7 mouse cellular contexts compared by ENCODE assay signal in the genomic region with DNA sequence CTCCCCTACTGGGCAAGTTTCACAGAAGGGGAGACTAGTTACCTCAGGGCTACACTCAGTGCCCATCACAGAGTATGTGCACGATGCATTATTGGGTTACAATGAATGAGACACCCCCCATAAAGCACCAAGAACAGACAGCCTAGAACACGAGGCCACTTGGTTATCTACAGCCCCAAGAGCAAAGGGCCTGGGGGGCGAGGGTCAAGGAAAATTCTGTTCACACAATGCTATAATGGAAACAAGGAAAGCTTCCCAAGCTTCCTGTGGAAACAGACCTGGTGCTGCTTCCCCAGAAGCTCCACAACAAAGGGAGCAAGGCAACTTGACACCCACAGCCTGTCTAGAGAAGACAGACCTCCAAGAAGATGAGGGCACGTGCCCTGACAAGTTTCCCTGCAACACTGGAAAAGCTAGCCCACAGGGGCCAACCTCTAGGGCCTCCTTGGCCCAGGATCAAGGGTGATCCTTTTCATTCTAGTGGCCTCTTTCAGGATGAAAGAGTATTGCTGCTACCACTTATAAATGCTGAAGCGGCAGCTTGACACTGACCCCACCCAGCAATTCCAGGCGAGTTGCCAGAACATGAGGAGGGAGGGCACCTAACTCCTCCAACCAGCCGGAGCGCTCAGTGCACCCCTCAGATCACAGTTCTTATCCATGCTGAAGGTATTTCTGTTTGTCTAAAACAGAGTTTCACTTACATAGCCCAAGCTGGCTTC. TPM values are rescaled to one million over a fixed set of nuclear protein-coding genes. Genes with fewer than 3 reads are reported as not detected.
DNase-seq lines count a peak whose midpoint lies in the region; ATAC-seq and TF ChIP-seq lines count a peak whose summit lies in the region.

No protein-coding gene starts in this region.

- peaks cover 3 to 12% of the 10 kb centered on the region in 2 experiments; a peak in 3 of 4 replicates for H3K4me1 ChIP-seq in ES-E14 (ENCODE audit: control insufficient read depth in 2 of 2, insufficient read depth in 2 of 2, low read length in 2 of 2, poor library complexity in 1 of 2)
- peaks cover 19% of the 10 kb centered on the region for H3K4me1 ChIP-seq in heart, embryonic 11.5 days (ENCODE audit: control insufficient read depth, insufficient read depth, low read length)
- 0 out of 2 replicates have a peak, but pooled peaks cover 3% of the 10 kb centered on the region for H3K4me1 ChIP-seq in stomach, postnatal 0 days (replicated peaks; ENCODE audit: control insufficient read depth, insufficient read depth)

- 34% methylated on average over 8 of the region's 8 CpGs for WGBS in heart, embryonic 11.5 days (ENCODE audit: insufficient replicate concordance)
- whole genome bisulfite sequencing in stomach, postnatal 0 days: 27% methylated on average over 8 of the region's 8 CpGs

- H3K4me2 ChIP-seq in heart, embryonic 11.5 days: peak overlapping the region; percentile 48
- H3K4me2 ChIP-seq in stomach, postnatal 0 days (replicated peaks; ENCODE audit: low read depth): no peak overlapping the region

- no peak for TF ChIP-seq EP300 in stomach, postnatal 0 days (optimal IDR thresholded peaks at IDR 0.05)

- in situ Hi-C loops in ES-E14 (cut with MboI; ENCODE audit: low sequenced_read_pairs in 2 of 2, unreplicated experiment in 2 of 2): no loop called here

- DNase-seq in ES-E14 (ENCODE audit: low read depth, low spot score): no peak
- peak; percentile 62 for DNase-seq in Muller cell, postnatal 12 days (ENCODE audit: inconsistent ontology term)
- peak; percentile 52 to 65 for DNase-seq in cerebellum, postnatal 36 days
- peak; percentile 92 to 94 for DNase-seq in kidney, postnatal 25 days
- peak; percentile 96 for DNase-seq in lung, postnatal 10 days
- peak; percentile 93 for DNase-seq in stomach, postnatal 0 days (ENCODE audit: low spot score)

- 0 out of 2 replicates have a peak overlapping the region, but pooled peaks have one; percentile 22 for H3K27ac ChIP-seq in ES-E14 (ENCODE audit: insufficient read depth, low read depth, low read length, poor library complexity, severe bottlenecking)
- peak overlapping the region; percentile 78 for H3K27ac ChIP-seq in heart, embryonic 11.5 days (ENCODE audit: low read depth, low read length)
- peak overlapping the region; percentile 78 for H3K27ac ChIP-seq in stomach, postnatal 0 days (replicated peaks)

- no peaks in the 10 kb centered on the region for H3K9me3 ChIP-seq in ES-E14 (ENCODE audit: control insufficient read depth, insufficient read depth, low read depth, low read length)
- H3K9me3 ChIP-seq in heart, embryonic 11.5 days (replicated peaks; ENCODE audit: control insufficient read depth, low read length): no peaks in the 10 kb centered on the region
- no peaks in the 10 kb centered on the region for H3K9me3 ChIP-seq in stomach, postnatal 0 days (ENCODE audit: control insufficient read depth, low read length)

- H3K4me3 ChIP-seq in ES-E14 (ENCODE audit: insufficient read depth in 1 of 2, low read depth in 1 of 2, low read length in 2 of 2, poor library complexity in 1 of 2, severe bottlenecking in 1 of 2): no peak overlapping the region
- no peak overlapping the region for H3K4me3 ChIP-seq in heart, embryonic 11.5 days (ENCODE audit: low read depth, low read length)
- H3K4me3 ChIP-seq in stomach, postnatal 0 days (ENCODE audit: low read depth, low read length): no peak overlapping the region

- peak overlapping the region; percentile 14; the same call in 1 of the 2 replicates for H3K9ac ChIP-seq in ES-E14 (ENCODE audit: insufficient read depth, low read depth, low read length, poor library complexity, severe bottlenecking)
- peak overlapping the region; percentile 63 for H3K9ac ChIP-seq in heart, embryonic 11.5 days (ENCODE audit: low read depth, low read length)
- no peak overlapping the region for H3K9ac ChIP-seq in stomach, postnatal 0 days (ENCODE audit: low read length)

- no peak for TF ChIP-seq CTCF in stomach, postnatal 0 days (IDR thresholded peaks at IDR 0.05; ENCODE audit: low read depth)

- no peaks in the 10 kb centered on the region for H3K27me3 ChIP-seq in heart, embryonic 11.5 days (ENCODE audit: control insufficient read depth, insufficient read depth, low read length)
- H3K27me3 ChIP-seq in stomach, postnatal 0 days (ENCODE audit: control insufficient read depth, insufficient read depth, low read length): no peaks in the 10 kb centered on the region

- ATAC-seq in heart, embryonic 11.5 days (replicated peaks; ENCODE audit: insufficient number of reproducible peaks, low FRiP score, low TSS enrichment): 0 out of 2 replicates have a peak, but pooled peaks have one; percentile 50
- ATAC-seq in stomach, postnatal 0 days (ENCODE audit: low FRiP score, low TSS enrichment): peak; percentile 81

- H3K36me3 ChIP-seq in ES-E14 (ENCODE audit: control insufficient read depth, insufficient read depth, low read length, poor library complexity, severe bottlenecking): no peaks in the 10 kb centered on the region; the same call in 1 of the 2 replicates
- no peaks in the 10 kb centered on the region for H3K36me3 ChIP-seq in heart, embryonic 11.5 days (ENCODE audit: control insufficient read depth, insufficient read depth, low read length)
- no peaks in the 10 kb centered on the region for H3K36me3 ChIP-seq in stomach, postnatal 0 days (ENCODE audit: control insufficient read depth, insufficient read depth, low read length)

TF ChIP-seq in ES-E14, 5 proteins besides CTCF, POLR2A, EP300 and RAD21:
- TF ChIP-seq ZC3H11A (IDR thresholded peaks at IDR 0.05; ENCODE audit: borderline replicate concordance, low read depth, low read length) (no peak), MAFK (IDR thresholded peaks at IDR 0.05; ENCODE audit: insufficient read depth, low read depth, low read length) (peak; percentile 38; the same call in 1 of the 2 replicates)

RNA-seq across cellular contexts. Expression of a gene that starts 27.9 kb away (rescaled TPM):
- 12.9 and 13.7 TPM in 2 replicates for total RNA-seq in ES-E14 (2012; rRNA removed)
- polyA plus RNA-seq in heart, embryonic 11.5 days (2014; fragmentation: Nextera tagmentation; extraction: Ambion mirVana): 11.4 and 14.3 TPM in 2 replicates
- 7.1 TPM in 2 replicates for polyA plus RNA-seq in stomach, postnatal 0 days (2015; fragmentation: Nextera tagmentation; extraction: Ambion mirVana)

RNA-seq across cellular contexts. Expression of a gene that starts 28.3 kb away (rescaled TPM):
- total RNA-seq in ES-E14 (2012; rRNA removed): 0.13 and 0.26 TPM in 2 replicates
- polyA plus RNA-seq in heart, embryonic 11.5 days (2014; fragmentation: Nextera tagmentation; extraction: Ambion mirVana): 0.07 and 0.13 TPM in 2 replicates
- not detected in 2 replicates for polyA plus RNA-seq in stomach, postnatal 0 days (2015; fragmentation: Nextera tagmentation; extraction: Ambion mirVana)

RNA-seq across cellular contexts. Expression of a gene that starts 40.8 kb away (rescaled TPM):
- 9.3 and 11.0 TPM in 2 replicates for total RNA-seq in ES-E14 (2012; rRNA removed)
- polyA plus RNA-seq in heart, embryonic 11.5 days (2014; fragmentation: Nextera tagmentation; extraction: Ambion mirVana): 8.0 and 10.9 TPM in 2 replicates
- polyA plus RNA-seq in stomach, postnatal 0 days (2015; fragmentation: Nextera tagmentation; extraction: Ambion mirVana): 14.5 and 16.9 TPM in 2 replicates

RNA-seq across cellular contexts. Expression of a gene that starts 53.8 kb away (rescaled TPM):
- 82.2 and 127 TPM in 2 replicates for total RNA-seq in ES-E14 (2012; rRNA removed)
- 45.7 and 47.9 TPM in 2 replicates for polyA plus RNA-seq in heart, embryonic 11.5 days (2014; fragmentation: Nextera tagmentation; extraction: Ambion mirVana)
- 14.2 and 15.1 TPM in 2 replicates for polyA plus RNA-seq in stomach, postnatal 0 days (2015; fragmentation: Nextera tagmentation; extraction: Ambion mirVana)

RNA-seq across cellular contexts. Expression of a gene that starts 55.7 kb away (rescaled TPM):
- total RNA-seq in ES-E14 (2012; rRNA removed): 31.5 and 52.5 TPM in 2 replicates
- polyA plus RNA-seq in heart, embryonic 11.5 days (2014; fragmentation: Nextera tagmentation; extraction: Ambion mirVana): 47.2 and 49.8 TPM in 2 replicates
- polyA plus RNA-seq in stomach, postnatal 0 days (2015; fragmentation: Nextera tagmentation; extraction: Ambion mirVana): 36.8 and 37.8 TPM in 2 replicates

Comparison
In these comparisons a context has a peak if more than half of its experiments do, and no peak if none do; other contexts are left out.
1. H3K27ac ChIP-seq: peak in every context shown above with its lines; median percentile 78 in heart, embryonic 11.5 days; 78 in stomach, postnatal 0 days; 22 in ES-E14.